Mouse (Mus musculus) heart, embryonic 15.5 days (tissue): ENCODE results near the gene Bpifa1. TPM values are rescaled to one million over a fixed set of nuclear protein-coding genes. Genes with fewer than 3 reads are reported as not detected.

Experiments used
- polyA plus RNA-seq: library from polyadenylated mRNA; unstranded; fragments of >200 nt; fragmentation: Nextera tagmentation; extraction: Ambion mirVana; gene quantifications from 2 replicates; pipeline ENCODE4 v1.2.1, GENCODE M21; 2015

The Bpifa1 gene
- polyA plus RNA-seq, 1 experiment from 2014 or later = 0.92 TPM

Other genes starting within 250 kb of the Bpifa1 start
- gene Bpifb6, start 242.5 kb upstream of the Bpifa1 start, polyA plus RNA-seq = not detected in 2 replicates
- gene Bpifb3, start 224.7 kb upstream of the Bpifa1 start, polyA plus RNA-seq = not detected in 2 replicates
- not detected in 2 replicates for gene Bpifb4, start 204.7 kb upstream of the Bpifa1 start, polyA plus RNA-seq
- not detected in 2 replicates for gene Bpifa6, start 167.9 kb upstream of the Bpifa1 start, polyA plus RNA-seq
- gene Bpifa2, start 134.6 kb upstream of the Bpifa1 start, polyA plus RNA-seq = not detected in 2 replicates
- gene Bpifa3, start 12.5 kb upstream of the Bpifa1 start, polyA plus RNA-seq = not detected in 2 replicates
- not detected in 2 replicates for gene Bpifa5, start 19.7 kb downstream of the Bpifa1 start, polyA plus RNA-seq
- gene Bpifb1, start 47.9 kb downstream of the Bpifa1 start, polyA plus RNA-seq = 0.22 and 0.31 TPM in 2 replicates
- 0.16 and 0.49 TPM in 2 replicates for gene Bpifb5, start 80.9 kb downstream of the Bpifa1 start, polyA plus RNA-seq
- gene Bpifb9a, start 115.0 kb downstream of the Bpifa1 start, polyA plus RNA-seq = not detected in 2 replicates
- gene Bpifb9b, start 164.3 kb downstream of the Bpifa1 start, polyA plus RNA-seq = not detected in 2 replicates
- 13.6 and 14.8 TPM in 2 replicates for gene Cdk5rap1, start 230.1 kb downstream of the Bpifa1 start, polyA plus RNA-seq